Mouse (Mus musculus) thymus, postnatal 4 days (tissue): ENCODE data around the gene Ptpn4.
A peak's percentile ranks its signal among the peaks of the same experiment; 100 is the strongest.

ENCODE experiments used
- DNase-seq: peaks from one replicate; pipeline ENCODE4 v3.0.0; 2021

Gene Ptpn4

DNA sequence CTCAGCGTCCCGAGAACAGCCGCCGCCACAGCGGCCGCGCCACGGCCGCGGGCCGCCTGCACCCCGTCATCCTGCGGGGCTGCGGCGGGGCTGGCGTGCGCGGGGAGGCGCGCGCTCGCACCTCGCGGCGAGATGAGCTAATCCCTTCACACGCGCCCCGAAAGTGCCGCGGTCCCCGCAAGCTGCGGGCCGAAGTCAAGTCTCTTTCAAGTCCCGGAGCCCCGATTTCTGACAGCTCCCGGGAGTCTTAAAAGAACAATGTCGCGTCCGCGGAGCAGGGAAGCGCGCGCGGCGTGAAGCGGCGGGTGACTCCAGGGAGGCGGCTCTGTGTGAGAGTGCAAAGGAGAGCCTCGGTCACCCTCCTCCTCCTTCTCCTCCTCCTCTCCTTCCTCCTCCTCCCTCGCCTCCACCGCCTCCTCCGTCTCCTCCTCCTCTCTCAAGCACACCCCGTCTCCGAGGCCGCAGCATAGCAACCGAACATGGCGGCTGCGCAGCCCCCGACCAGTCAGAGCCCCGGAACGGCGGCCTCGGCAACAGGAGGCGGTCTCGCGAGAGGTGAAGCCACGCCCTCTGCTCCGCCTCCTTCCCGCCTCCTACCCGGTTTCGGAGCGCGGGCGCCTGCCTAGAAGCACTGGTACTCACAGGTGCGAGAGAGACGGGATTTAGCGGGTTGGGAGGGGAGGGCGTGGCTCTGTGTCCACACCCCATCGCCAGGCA lies at the start of gene Ptpn4:
Gene Ptpn4, minus strand, starts transcription at position 579 of the 717 bp plus-strand sequence.
- peak; percentile 99 for DNase-seq

DNA sequence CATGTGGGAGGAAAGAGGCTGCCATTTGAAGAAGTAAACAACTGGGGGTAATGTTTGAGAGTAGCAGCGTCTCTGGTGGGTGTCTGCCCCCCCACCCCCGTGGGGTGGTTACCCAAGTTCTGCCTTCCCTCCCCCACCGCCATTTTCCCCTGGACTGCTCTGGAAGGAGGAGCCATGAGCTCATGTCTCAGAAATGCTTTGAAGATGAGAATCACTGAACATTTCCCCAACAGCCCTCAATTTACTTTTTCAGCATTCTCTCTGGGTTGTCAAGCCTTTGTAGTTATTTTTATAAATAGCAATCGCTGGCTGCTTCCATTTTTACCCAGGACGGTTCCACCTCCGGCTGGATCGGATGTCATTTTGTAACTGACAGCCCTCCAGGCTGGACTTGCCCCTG lies 48.9 kb upstream of the Ptpn4 start:
- DNase-seq: no peak

DNA sequence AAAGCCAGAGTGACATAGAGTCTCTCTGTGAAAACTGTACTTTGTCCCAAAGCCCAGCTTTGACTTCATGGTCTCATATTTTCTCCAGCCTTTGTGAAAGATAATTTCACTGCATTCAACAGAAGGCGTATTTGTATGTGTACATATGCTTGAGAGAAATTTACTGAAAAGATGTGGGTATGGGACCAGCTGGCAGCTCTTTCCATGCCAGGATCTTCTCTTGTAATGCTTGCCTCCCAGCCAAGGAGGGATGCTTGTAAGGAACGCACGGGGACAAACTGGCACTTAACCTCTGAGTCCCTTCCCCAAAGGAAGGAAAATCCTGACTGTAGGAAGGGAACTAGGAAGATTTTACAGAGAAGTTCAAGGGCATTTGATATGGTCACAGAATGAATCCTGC lies 46.9 kb upstream of the Ptpn4 start:
- DNase-seq: no peak

DNA sequence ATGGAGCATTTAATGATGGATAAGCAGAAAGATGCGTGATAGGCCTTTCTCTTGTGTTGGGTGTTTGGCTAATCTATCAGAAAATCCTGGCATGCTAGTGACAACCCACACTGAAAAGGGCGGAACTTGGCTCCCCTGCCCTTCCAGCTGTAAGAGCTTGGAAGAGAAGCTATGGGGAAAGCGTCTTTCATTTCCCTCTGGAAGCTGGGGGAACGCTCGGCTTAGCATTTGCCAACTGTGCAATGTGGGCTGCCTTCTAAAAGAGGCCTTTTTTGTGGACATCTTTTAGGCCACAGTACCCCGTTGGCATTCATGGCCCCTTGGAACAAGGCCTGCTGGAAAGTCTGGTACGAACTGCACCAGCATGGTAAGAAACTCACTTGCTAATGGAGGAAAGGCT lies 41.5 kb upstream of the Ptpn4 start:
- DNase-seq: no peak

DNA sequence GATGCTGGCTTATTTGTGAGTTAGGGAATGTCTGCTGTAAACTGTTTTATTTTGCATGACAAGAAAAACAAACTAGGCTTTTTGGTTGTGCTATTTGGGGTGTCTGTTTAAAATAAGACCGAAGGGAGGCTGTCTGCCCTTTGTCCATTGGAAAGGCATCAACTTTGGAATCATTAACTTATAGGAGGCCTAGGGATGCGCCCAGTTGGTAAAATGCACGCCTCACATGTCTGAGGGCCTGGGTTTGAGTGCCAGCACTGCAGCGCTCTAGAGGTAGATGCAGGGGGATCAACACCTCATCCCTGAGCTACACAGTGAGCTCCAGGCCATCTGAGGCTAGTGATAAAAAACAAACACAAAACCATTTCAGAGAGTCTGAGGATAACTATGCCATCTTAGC lies 40.1 kb upstream of the Ptpn4 start:
- DNase-seq: no peak

DNA sequence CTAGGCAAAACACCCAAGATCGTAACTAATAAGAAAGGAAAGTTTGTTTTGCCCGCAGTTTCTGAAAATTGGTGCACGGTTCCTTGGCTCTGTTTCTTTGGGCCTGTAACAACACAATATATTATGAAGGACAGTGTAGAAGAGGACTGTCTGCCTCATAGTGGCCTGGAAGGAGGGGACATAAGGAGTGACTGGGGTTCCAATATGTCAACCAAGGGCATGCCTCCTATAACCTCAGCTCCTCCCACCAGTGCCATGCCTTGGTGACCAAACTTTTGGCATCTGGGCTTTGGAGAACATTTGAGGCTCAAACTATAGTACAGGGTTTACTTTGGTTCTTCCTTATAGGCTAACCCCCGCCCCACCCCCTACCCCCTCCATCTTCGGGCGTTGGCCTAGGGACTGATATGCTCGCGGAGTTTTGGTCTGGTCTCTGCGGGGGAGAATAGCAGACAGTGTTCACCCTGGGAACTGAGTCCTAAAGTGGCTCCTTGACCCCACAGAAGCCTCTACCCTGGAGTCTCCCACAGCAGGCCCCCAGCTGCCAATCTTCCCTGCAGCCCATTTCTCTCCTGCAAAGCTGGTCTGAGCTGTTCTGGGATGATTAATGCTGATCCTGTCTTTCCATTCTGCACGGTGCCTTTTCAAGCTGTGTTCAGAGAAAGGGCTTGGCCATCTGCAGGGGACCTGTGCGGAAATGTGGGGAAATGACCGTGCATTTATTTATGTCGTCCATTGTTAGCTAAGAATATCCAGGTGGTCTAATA lies 31.2 kb upstream of the Ptpn4 start:
- no peak for DNase-seq

DNA sequence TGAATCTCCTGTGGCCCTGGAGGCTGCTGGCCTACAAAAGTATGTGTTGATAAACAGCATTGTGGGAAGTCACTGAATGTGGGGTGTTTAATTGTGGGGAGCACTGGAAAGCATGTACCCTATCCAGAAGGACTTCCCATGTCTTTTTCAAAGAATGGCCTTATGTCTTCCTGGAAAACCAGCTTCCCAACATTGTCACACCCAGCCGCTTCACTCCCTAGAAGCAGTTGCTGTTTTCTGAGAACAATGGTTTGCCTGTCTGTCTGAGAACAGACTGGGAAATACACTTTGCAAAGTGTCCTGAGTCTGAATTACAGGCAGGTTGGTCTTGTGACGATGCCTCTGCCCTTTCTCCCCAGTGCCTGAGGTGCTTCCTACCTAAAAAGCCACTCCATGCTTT lies 29.9 kb upstream of the Ptpn4 start:
- no peak for DNase-seq

DNA sequence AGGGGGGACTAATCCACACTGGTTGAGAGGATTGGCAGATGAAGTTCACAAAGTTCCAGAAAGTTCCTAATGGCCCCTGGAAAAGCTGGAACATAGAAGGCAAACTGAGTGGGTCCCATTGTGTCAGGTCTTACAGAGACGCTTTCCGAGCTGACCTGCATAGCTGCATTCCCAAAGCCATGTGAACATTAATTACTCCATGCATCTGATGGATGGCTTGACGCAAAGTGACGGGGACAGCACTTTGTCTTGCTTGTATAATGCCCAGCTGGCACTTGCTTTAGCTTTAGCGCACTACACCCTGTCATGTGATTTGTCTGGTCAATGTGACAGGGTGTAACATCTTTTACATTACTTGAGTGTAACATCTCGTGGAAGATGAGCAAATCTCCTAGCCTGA lies 27.9 kb upstream of the Ptpn4 start:
- DNase-seq: no peak

DNA sequence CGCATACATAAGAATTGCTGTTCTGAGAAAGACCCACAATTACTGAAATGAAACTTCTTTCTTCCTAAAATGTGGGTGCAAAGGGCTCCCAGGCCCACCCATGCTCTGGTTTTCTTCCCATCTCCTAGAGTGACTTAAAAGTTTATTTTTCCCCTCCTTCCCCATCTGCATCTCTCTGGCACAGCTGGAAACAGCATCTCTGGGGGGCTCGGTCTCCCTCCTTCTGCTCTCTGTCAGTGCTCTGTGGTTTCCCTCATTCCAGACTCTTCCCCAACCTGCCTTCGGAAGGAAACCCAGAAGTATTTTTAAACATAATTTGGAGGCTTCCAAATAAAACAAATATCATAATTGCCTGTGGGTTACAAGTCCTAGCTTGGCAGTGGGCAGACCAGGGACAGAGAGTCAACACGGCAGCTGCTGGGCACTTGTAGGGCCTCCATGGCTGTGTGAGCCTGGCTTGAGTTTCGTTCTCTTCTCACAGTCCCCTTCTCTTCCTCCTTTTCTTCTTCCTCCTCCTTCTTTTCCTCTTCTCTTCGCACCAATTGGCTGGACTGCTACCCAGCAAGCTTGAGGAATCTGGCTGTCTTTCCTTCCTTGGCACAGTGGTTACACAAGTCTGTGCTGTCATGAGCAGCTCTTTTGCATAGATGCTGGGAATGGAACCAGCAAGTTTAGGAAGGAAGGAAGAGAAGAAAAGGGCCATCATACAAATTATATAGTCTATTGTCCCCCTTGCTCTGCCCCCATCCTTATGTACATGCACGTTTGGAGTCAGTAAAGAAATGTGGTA lies 26.3 kb upstream of the Ptpn4 start:
- no peak for DNase-seq

DNA sequence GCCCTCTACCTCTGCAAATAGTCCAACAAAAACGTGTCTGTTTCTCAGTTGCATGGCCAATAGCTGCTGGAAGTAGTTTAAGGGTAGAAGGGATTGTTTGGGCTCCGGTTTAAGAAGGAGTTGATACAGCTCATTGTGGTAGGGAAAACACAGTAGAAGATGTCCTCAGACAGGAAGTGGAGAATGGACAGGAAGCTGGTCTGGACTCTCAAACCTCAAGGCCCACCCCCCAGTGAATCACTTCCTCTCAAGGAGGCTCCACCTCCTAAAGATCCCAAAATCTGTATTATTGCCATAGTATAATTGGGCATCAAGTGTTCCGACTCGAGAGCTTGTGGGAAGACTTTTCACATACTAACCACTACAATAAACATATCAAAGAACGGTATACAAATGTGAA lies 22.2 kb upstream of the Ptpn4 start:
- DNase-seq: no peak

DNA sequence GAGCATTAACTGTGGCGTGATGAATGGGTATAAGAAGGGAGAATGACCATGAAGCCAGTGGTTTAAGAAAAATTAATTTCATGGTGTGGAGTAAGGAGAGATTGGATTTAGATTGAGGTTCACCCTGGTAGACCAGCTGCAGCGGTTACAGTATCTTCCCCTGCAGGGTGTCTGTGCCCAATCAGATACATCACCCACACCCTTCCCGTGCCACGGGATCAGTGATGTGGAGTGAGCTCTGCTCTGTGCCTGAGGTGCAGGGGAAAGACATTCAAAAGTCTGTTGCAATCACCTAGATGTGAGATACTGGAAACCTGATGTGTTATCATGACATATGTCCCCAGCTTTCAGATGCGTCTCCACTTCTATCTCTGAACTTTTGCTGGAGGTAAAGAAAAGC lies 15.6 kb upstream of the Ptpn4 start:
- no peak for DNase-seq

DNA sequence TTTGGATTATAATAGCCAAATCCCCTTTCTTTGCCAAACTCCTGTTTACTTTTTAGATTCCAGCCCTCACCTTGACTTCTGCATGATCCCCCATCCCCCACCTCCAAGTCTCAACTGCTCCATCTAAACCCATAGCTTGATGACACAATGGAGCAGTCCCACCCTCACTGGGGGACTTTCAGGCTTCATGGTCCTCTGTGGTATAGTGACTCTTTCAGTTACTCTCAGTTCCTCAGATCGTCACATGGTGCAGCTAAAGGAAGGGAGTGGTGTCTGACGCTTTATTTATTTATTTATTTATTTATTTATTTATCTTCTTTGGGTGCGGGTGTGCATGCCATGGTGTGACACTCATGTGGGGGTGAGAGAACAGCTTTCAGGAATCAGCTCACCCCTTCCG lies 14.9 kb upstream of the Ptpn4 start:
- no peak for DNase-seq

DNA sequence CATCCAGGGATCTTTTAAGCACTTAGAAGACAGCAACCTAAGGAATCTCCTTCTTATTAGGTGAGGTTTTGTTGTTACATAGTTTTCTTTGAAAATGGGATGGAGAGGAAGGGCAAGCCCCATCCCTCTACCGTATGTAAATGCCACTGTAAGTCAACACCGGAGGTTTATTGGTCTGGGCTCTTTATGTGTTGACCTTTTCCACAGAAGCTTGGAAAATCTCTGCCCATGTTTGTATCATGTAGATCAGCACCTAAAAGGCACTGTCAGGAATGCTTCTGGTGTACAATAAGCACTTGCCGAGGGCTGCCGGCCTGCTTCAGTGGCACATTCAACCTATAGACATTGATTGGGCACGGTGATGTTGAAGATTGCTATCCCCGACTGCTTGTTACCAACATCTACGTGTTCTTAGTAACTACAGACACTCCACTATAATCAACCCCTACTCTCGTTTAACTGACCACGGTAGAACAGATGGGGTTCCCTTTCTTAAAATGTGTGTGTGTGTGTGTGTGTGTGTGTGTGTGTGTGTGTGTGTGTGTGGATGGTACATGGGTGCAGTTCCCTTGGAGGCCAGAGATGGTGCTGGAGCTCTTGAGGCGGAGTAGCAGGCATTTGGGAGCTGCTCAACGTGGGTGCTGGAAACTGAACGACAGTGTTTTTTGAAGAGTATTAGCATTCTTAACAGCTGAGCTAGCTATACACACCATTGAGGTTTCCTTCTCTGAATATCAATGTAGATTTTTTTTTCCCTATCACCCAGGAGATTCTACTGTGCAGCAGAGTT lies 11.9 kb upstream of the Ptpn4 start:
- no peak for DNase-seq

DNA sequence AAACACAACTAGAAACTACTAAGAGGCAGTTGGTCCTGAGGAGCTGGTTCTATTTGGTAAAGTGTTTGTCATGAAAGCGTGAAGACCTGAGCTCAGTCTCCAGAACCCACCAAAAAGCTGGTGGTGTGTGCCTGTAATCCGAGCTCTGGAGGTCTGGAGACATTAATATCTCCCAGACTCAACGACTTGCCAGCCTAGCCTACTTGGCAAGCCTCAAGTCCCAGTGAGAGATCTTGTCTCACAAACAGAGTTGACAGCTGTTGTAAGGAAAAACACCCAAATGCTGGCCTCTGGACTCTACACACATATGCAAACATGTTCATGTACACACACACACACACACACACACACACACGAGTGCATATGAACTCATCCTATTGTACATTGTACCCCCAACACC lies 7.9 kb upstream of the Ptpn4 start:
- DNase-seq: no peak

DNA sequence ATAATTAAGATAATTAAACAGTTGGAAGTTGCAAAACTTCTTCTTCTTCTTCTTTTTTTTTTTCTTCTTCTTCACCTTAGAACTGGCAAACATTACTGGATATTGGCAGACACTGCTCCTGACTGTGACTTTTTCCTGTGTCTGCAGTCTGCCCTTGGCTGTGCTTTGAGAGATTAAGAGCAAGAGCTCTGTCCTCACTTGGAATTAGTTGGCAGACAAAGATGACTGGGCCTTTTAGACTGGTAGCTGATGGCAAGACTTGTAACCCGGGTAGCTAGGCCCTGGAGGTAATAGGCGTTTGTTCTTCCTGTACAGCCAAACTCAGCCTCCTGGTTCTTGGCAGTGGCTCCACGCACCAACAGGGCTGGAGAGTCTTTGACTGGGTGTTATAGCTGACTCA lies 5.7 kb upstream of the Ptpn4 start:
- DNase-seq: no peak

DNA sequence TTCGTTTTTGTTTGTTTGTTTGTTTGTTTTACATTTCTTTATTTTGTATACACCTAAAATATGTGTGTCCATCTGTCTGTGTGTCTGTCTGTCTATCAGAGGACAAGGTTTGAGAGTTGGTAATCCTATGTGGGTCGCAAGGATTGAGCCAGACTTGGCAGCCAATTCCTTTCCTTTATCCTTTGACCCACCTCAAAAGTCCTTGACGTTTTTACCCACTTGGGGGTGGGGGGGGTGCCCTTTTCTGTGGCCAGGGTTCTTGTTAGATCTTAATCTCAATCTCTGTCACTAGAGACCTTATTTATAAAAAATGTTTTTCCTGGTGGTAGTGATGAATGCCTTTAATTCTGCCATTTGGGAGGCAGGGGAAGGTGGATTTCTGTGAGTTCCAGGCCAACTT lies 828 bp upstream of the Ptpn4 start:
- no peak for DNase-seq

DNA sequence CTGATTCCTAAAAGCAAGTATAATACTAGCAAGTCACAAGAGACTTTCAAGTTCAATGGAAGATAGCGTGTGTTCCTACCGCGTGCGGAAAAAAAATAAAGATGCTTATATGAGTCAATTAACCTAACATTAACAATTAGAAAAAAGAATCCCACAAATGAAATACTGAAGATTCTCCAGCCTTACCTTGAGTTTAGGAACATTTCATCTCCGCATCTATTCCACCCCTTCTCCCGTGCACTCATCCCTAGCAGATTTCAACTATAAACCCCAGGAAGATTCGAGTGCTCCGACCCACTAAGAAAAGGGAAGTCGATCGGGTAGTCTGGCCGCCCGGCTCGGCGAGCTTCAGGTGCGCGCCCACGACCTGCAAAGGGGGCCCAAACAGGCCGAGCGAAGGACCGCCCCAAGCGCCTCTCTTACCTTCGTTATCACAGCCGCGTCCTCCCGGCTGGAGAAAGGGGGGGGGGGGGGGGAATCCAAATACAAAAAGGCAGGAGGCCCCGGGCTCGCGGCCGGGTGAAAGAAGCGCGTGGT lies 866 bp downstream of the Ptpn4 start:
- DNase-seq: peak; percentile 65

DNA sequence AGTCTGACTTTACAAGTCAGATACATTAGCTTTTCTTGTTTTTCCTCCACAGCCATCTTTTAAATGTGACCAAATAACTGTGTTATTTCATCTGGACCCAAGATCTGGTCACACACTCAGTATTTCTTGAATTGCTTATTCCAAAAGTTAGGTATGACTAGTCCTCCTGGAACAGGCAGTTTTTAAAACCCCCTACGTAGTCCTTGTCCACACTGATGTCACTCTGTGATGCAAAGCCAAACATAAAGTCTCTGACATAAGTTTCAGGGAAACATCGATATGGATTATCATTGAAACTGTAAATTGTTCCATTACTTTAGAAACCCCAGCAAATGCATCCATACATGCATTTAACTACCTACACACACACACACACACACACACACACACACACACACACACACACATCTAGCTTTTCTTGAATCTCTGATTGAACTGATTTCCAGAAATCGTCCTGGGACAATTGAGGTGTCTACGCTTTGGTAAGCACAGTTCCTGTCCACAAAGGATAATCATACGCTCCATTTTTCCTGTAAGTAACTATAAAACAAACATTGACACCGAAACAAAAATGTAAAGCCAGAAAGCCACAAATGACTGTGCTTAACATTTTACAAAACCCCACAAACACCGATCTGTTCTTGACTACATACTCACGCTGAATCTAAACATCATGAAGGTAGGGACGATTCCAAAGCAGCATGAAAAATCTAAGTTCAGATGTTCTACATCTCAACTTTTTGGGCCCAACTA lies 1.5 kb downstream of the Ptpn4 start:
- DNase-seq: no peak

DNA sequence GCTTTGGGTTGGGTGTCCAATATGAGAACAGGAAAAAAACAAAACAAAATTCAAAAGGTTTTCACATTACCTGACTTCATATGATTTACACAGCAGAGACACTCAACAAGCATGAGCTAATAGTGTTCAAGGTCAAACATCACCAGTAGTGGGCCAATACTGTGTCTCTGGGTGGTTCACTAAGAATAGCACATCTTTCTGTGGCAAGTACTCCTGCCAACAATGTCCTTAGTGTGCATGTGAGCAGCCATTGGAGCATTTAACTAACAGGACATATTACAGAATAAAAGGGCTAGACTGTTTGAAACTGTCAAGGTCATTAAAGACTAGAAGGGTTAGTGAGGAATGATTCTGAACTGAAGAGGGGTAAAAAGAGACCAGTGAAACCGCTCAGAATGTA lies 9.3 kb downstream of the Ptpn4 start:
- no peak for DNase-seq

DNA sequence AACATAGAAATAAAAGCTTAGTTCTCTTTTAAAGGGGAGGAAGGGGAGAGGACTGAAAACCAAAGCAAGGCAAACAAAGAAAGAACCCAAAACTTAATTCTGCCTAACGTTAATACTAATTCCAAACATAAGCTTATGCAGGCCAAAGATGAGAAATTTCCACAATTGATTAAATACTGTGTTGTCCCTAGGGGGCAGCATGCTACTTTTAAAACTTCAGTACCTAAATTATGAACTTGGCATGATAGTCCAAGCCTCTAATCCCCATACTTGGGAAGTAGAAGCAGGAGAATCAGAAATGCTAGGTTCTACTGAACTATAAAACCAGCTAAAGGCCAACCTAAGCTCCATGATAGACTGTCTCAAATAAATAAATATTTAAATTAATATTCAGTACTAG lies 18.7 kb downstream of the Ptpn4 start:
- DNase-seq: no peak

DNA sequence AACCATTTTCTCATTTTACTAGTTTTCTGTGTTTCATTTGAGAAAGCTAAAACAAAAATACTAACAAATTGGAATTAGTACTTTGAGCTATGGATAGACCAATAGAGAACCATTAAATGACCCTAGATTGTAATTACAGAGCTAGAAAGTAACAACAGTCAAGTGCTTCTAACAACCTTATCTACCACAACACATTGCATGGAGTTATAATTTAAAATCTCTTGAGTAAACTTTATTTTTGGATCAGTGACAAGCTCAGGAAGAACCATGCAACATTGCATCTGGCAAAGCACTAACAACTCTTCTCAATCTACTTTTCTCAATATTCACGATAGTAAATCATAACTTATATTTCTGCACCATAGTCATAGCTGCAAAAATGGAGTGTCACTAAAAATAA lies 29.7 kb downstream of the Ptpn4 start:
- DNase-seq: no peak

DNA sequence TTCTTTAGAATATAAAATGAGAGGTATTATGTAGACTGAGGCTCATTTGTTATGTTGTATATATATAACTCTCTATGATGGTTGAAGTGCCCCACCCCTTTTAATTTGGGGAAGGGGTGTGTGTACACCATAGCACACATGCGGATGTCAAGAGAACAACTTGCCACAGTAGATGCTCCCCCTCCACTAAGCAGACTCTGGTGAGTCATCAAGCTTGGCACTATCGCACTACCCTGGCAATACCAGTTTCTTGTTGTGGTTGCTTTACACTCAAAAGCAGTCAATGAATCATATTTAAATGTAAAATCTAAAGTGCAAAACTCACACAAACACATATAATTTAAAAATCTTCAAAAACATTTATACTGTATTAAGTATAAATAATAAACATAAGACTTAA lies 31.4 kb downstream of the Ptpn4 start:
- no peak for DNase-seq
